Mouse (Mus musculus) stomach, embryonic 14.5 days (tissue): ENCODE data around the gene Adgre5. TPM values are rescaled to one million over a fixed set of nuclear protein-coding genes. Genes with fewer than 3 reads are reported as not detected.
A peak's percentile ranks its signal among the peaks of the same experiment; 100 is the strongest.

Source experiments
- ATAC-seq: fragments of 200-750 bp; cut with Nextera tagmentation; 2 replicates; pipeline ENCODE4 v1.8.0; 2017; ENCODE audit warnings: low read depth, moderate TSS enrichment; ENCODE audit not compliant: insufficient number of reproducible peaks, insufficient read depth, low FRiP score
- H3K27ac ChIP-seq: fragments of 300-500 bp; sonication (generic); 2 replicates; pipeline ENCODE4 v1.5.1; 2014; ENCODE audit warnings: mild to moderate bottlenecking, low read length, moderate library complexity, mixed read lengths
- H3K27me3 ChIP-seq: fragments of 300-500 bp; sonication (generic); 2 replicates; pipeline ENCODE4 v1.6.1; 2014; ENCODE audit warnings: low read length, control low read depth, mixed read lengths; ENCODE audit not compliant: control insufficient read depth, insufficient read depth
- H3K36me3 ChIP-seq: fragments of 300-500 bp; sonication (generic); 2 replicates; pipeline ENCODE4 v1.6.1; 2014; ENCODE audit warnings: mild to moderate bottlenecking, control low read depth, low read length, moderate library complexity, mixed read lengths; ENCODE audit not compliant: control insufficient read depth, insufficient read depth
- H3K4me1 ChIP-seq: fragments of 300-500 bp; sonication (generic); 2 replicates; pipeline ENCODE4 v1.6.1; 2014; ENCODE audit warnings: low read length, control low read depth, mixed read lengths; ENCODE audit not compliant: control insufficient read depth, insufficient read depth
- H3K4me2 ChIP-seq: fragments of 300-500 bp; sonication (generic); replicated peaks from 2 replicates; pipeline ENCODE4 v1.6.1; 2014; ENCODE audit warnings: low read depth, low read length, control low read depth
- H3K4me3 ChIP-seq: fragments of 300-500 bp; sonication (generic); 2 replicates; pipeline ENCODE4 v1.5.1; 2014; ENCODE audit warnings: low read depth, low read length, control low read depth
- H3K9ac ChIP-seq: fragments of 300-500 bp; sonication (generic); replicated peaks from 2 replicates; pipeline ENCODE4 v1.6.1; 2014; ENCODE audit warnings: low read depth, mild to moderate bottlenecking, control low read depth, low read length, moderate library complexity, mixed read lengths
- H3K9me3 ChIP-seq: fragments of 300-500 bp; sonication (generic); 2 replicates; pipeline ENCODE4 v1.6.1; 2016; ENCODE audit warnings: low read depth, low read length, control low read depth; ENCODE audit not compliant: control insufficient read depth
- WGBS: fragments of 180-500 bp; shearing (Covaris S2); extraction: QIAGEN DNeasy Blood & Tissue Kit; methylation state at CpG from one replicate; pipeline ENCODE4 v1.1.7; 2014; 5-methylcytosine and 5-hydroxymethylcytosine counted together
- polyA plus RNA-seq: library from polyadenylated mRNA; unstranded; fragments of >200 nt; fragmentation: Nextera tagmentation; extraction: Ambion mirVana; gene quantifications from 2 replicates; pipeline ENCODE4 v1.2.1, GENCODE M21; 2014

The Adgre5 gene
- polyA plus RNA-seq = 39.2 and 40.7 TPM in 2 replicates

- H3K36me3 ChIP-seq = no peaks in the 10 kb centered on the region
- 2% methylated on average over 47 of the region's 56 CpGs for WGBS
- peak within 1 kb of the TSS; percentile 50 for H3K9ac ChIP-seq
- no peaks in the 10 kb centered on the region for H3K9me3 ChIP-seq
- peak; percentile 43; the same call in 1 of the 2 replicates for ATAC-seq
- peak within 1 kb of the TSS; percentile 75; the same call in 1 of the 2 replicates for H3K27ac ChIP-seq
- peaks cover 38% of the 10 kb centered on the region for H3K4me1 ChIP-seq
- H3K4me2 ChIP-seq = peak within 1 kb of the TSS; percentile 87
- H3K27me3 ChIP-seq = no peaks in the 10 kb centered on the region
- H3K4me3 ChIP-seq = peak within 1 kb of the TSS; percentile 61
Measured at GRCm38 (mm10) chr8:83740976-83741741, at the start of gene Adgre5. Gene Adgre5 (minus strand): TSS chr8:83741326.

- Histone ChIP-seq H3K4me3 (no peak overlapping the region), H3K36me3 (no peaks in the 10 kb centered on the region), H3K4me2 (no peak overlapping the region), H3K27me3 (no peaks in the 10 kb centered on the region), H3K9me3 (no peaks in the 10 kb centered on the region), H3K4me1 (0 out of 2 replicates have a peak, but pooled peaks cover 4% of the 10 kb centered on the region), H3K9ac (no peak overlapping the region), H3K27ac (no peak overlapping the region)
- WGBS = 79% methylated on average over 4 of the region's 4 CpGs
- no peak for ATAC-seq
Measured at GRCm38 (mm10) chr8:83789826-83790225, 48.7 kb upstream of the Adgre5 start.

GRCm38 (mm10) chr8:83785046-83785445, 43.9 kb upstream of the Adgre5 start:
- Histone ChIP-seq H3K36me3 (no peaks in the 10 kb centered on the region), H3K4me1 (0 out of 2 replicates have a peak, but pooled peaks cover 6% of the 10 kb centered on the region), H3K27me3 (no peaks in the 10 kb centered on the region), H3K4me3 (no peak overlapping the region), H3K27ac (peak overlapping the region; percentile 36; the same call in 1 of the 2 replicates), H3K9ac (no peak overlapping the region), H3K4me2 (no peak overlapping the region), H3K9me3 (no peaks in the 10 kb centered on the region)
- no peak for ATAC-seq
- 45% methylated on average over 10 of the region's 10 CpGs for WGBS

- ATAC-seq = peak; percentile 67; the same call in 1 of the 2 replicates
- Histone ChIP-seq H3K9ac (no peak overlapping the region), H3K4me3 (no peak overlapping the region), H3K9me3 (no peaks in the 10 kb centered on the region), H3K36me3 (no peaks in the 10 kb centered on the region), H3K27ac (no peak overlapping the region), H3K27me3 (no peaks in the 10 kb centered on the region), H3K4me1 (0 out of 2 replicates have a peak, but pooled peaks cover 6% of the 10 kb centered on the region), H3K4me2 (peak overlapping the region; percentile 22; the same call in 1 of the 2 replicates)
- WGBS = 17% methylated on average over 28 of the region's 28 CpGs
Measured at GRCm38 (mm10) chr8:83782832-83783558, 41.9 kb upstream of the Adgre5 start.

GRCm38 (mm10) chr8:83779610-83780009, 38.5 kb upstream of the Adgre5 start:
- H3K4me3 ChIP-seq = no peak overlapping the region
- no peaks in the 10 kb centered on the region for H3K9me3 ChIP-seq
- H3K4me1 ChIP-seq = 0 out of 2 replicates have a peak, but pooled peaks cover 2% of the 10 kb centered on the region
- no peak overlapping the region for H3K4me2 ChIP-seq
- WGBS = 63% methylated on average over 5 of the region's 5 CpGs
- no peaks in the 10 kb centered on the region for H3K36me3 ChIP-seq
- H3K9ac ChIP-seq = no peak overlapping the region
- no peak for ATAC-seq
- H3K27ac ChIP-seq = no peak overlapping the region
- no peaks in the 10 kb centered on the region for H3K27me3 ChIP-seq

- Histone ChIP-seq H3K4me3 (no peak overlapping the region), H3K4me1 (peaks cover 6% of the 10 kb centered on the region; the same call in 1 of the 2 replicates), H3K9me3 (no peaks in the 10 kb centered on the region), H3K4me2 (no peak overlapping the region), H3K27ac (no peak overlapping the region), H3K9ac (no peak overlapping the region), H3K27me3 (no peaks in the 10 kb centered on the region), H3K36me3 (no peaks in the 10 kb centered on the region)
- no peak for ATAC-seq
- 61% methylated on average over 3 of the region's 3 CpGs for WGBS
Measured at GRCm38 (mm10) chr8:83778051-83778450, 36.9 kb upstream of the Adgre5 start.

GRCm38 (mm10) chr8:83776632-83777031, 35.5 kb upstream of the Adgre5 start:
- Histone ChIP-seq H3K4me1 (peaks cover 12% of the 10 kb centered on the region; the same call in 1 of the 2 replicates), H3K4me2 (no peak overlapping the region), H3K27ac (no peak overlapping the region), H3K27me3 (no peaks in the 10 kb centered on the region), H3K4me3 (no peak overlapping the region), H3K36me3 (no peaks in the 10 kb centered on the region), H3K9me3 (no peaks in the 10 kb centered on the region), H3K9ac (no peak overlapping the region)
- WGBS = 28% methylated on average over 4 of the region's 4 CpGs
- ATAC-seq = no peak

GRCm38 (mm10) chr8:83774221-83774620, 33.1 kb upstream of the Adgre5 start:
- no peaks in the 10 kb centered on the region for H3K27me3 ChIP-seq
- H3K4me3 ChIP-seq = no peak overlapping the region
- WGBS = 90% methylated on average over 2 of the region's 2 CpGs
- no peak for ATAC-seq
- no peaks in the 10 kb centered on the region for H3K36me3 ChIP-seq
- peaks cover 12% of the 10 kb centered on the region; the same call in 1 of the 2 replicates for H3K4me1 ChIP-seq
- H3K27ac ChIP-seq = no peak overlapping the region
- H3K9ac ChIP-seq = no peak overlapping the region
- H3K4me2 ChIP-seq = no peak overlapping the region
- H3K9me3 ChIP-seq = no peaks in the 10 kb centered on the region
